Mouse (Mus musculus): Measurements from ENCODE around the gene Aldh2. TPM values are rescaled to one million over a fixed set of nuclear protein-coding genes. Genes with fewer than 3 reads are reported as not detected.

The Aldh2 gene
- polyA plus RNA-seq, 1 experiment: 1,369 TPM

GRCm38 (mm10) chr5:121570787-121571186 lies 22.8 kb downstream of the Aldh2 start:
- 26% methylated on average over 1 of the region's 1 CpGs for WGBS
- Histone ChIP-seq H3K36me3 (ENCODE audit: control insufficient read depth, insufficient read depth, low read length) (no peaks in the 10 kb centered on the region), H3K27me3 (replicated peaks; ENCODE audit: control insufficient read depth, insufficient read depth, low read length) (no peaks in the 10 kb centered on the region), H3K4me3 (ENCODE audit: insufficient read depth, low read depth, low read length) (no peak overlapping the region), H3K4me1 (ENCODE audit: control insufficient read depth, insufficient read depth, low read length) (peaks cover 11% of the 10 kb centered on the region; the same call in 1 of the 2 replicates), H3K27ac (ENCODE audit: insufficient read depth, low read depth, low read length) (no peak overlapping the region)
- peak; percentile 56 for DNase-seq
- no peak for TF ChIP-seq CTCF (conservative IDR thresholded peaks at IDR 0.05; ENCODE audit: insufficient read depth, insufficient read length, low read depth, low read length)

DNA sequence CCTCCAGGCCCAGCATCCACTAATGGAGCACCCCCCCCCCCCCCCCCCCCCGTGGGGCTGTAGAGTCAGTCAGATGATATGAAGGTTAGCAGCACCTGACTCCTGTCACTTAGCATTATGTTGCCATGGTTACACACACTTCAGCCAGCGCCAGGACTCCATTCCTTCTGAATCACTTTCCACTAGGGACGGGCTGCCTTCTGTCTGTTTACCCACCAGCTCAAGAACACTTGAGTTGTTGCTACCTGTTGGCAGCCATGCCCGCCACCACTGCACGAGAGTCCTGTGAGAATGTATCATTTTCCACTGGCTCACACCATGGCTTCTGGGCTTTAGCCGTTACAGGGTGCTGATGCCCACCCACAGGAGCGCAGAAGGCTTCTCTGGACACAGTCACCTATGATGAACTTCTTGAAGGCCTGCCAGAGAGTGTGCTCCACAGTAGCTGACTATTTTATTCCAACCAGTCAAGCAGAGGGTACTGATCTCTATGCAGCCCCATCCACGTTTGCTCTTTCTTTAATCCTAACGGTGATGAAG lies 23.7 kb downstream of the Aldh2 start:
- TF ChIP-seq CTCF (conservative IDR thresholded peaks at IDR 0.05; ENCODE audit: insufficient read depth, insufficient read length, low read depth, low read length) (no peak), POLR2A (IDR thresholded peaks at IDR 0.05; ENCODE audit: low read depth, low read length) (no peak)
- 80% methylated on average over 9 of the region's 9 CpGs for WGBS
- no peaks in the 10 kb centered on the region for H3K27me3 ChIP-seq (replicated peaks; ENCODE audit: control insufficient read depth, insufficient read depth, low read length)
- no peak overlapping the region for H3K27ac ChIP-seq (ENCODE audit: insufficient read depth, low read depth, low read length)
- H3K36me3 ChIP-seq (ENCODE audit: control insufficient read depth, insufficient read depth, low read length): no peaks in the 10 kb centered on the region
- H3K4me3 ChIP-seq (ENCODE audit: insufficient read depth, low read depth, low read length): no peak overlapping the region
- peaks cover 11% of the 10 kb centered on the region; the same call in 1 of the 2 replicates for H3K4me1 ChIP-seq (ENCODE audit: control insufficient read depth, insufficient read depth, low read length)
- no peak for DNase-seq

- H3K4me1 ChIP-seq (ENCODE audit: control insufficient read depth, insufficient read depth, low read length): peaks cover 13% of the 10 kb centered on the region; the same call in 1 of the 2 replicates
- peak overlapping the region; percentile 27; the same call in 1 of the 2 replicates for H3K27ac ChIP-seq (ENCODE audit: insufficient read depth, low read depth, low read length)
- TF ChIP-seq POLR2A (IDR thresholded peaks at IDR 0.05; ENCODE audit: low read depth, low read length) (no peak), CTCF (conservative IDR thresholded peaks at IDR 0.05; ENCODE audit: insufficient read depth, insufficient read length, low read depth, low read length) (no peak)
- DNase-seq: peak; percentile 90
- whole genome bisulfite sequencing: 63% methylated on average over 16 of the region's 16 CpGs
- no peaks in the 10 kb centered on the region for H3K27me3 ChIP-seq (replicated peaks; ENCODE audit: control insufficient read depth, insufficient read depth, low read length)
- no peaks in the 10 kb centered on the region for H3K36me3 ChIP-seq (ENCODE audit: control insufficient read depth, insufficient read depth, low read length)
- no peak overlapping the region for H3K4me3 ChIP-seq (ENCODE audit: insufficient read depth, low read depth, low read length)
These were observed 27.5 kb downstream of the Aldh2 start for GRCm38 (mm10) chr5:121566035-121566681.

DNA sequence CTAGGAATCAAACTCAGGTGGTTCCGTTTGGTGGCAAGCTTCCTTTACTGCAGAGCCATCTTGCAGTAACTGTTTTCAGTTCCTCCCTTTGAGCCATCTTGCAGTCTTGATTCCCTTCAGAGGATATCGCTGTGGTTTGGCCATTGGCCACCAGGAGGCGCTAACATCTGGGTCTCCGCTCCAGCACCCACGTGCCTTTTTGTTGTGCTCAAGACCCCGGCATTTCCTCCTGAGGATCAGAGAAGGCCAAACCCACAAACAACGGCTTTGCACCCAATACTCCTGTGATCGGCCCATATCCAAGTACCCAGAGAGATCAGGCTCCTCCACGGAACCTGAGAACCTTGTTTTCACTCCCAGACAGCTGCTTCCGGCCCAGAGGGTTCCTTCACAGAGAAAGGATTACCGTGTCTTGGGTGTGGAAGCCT lies 29.1 kb downstream of the Aldh2 start:
- DNase-seq: peak; percentile 89
- TF ChIP-seq POLR2A (IDR thresholded peaks at IDR 0.05; ENCODE audit: low read depth, low read length) (no peak), CTCF (conservative IDR thresholded peaks at IDR 0.05; ENCODE audit: insufficient read depth, insufficient read length, low read depth, low read length) (peak; percentile 90)
- no peaks in the 10 kb centered on the region for H3K27me3 ChIP-seq (replicated peaks; ENCODE audit: control insufficient read depth, insufficient read depth, low read length)
- H3K36me3 ChIP-seq (ENCODE audit: control insufficient read depth, insufficient read depth, low read length): no peaks in the 10 kb centered on the region
- no peak overlapping the region for H3K4me3 ChIP-seq (ENCODE audit: insufficient read depth, low read depth, low read length)
- H3K27ac ChIP-seq (ENCODE audit: insufficient read depth, low read depth, low read length): no peak overlapping the region
- 4% methylated on average over 11 of the region's 11 CpGs for WGBS
- H3K4me1 ChIP-seq (ENCODE audit: control insufficient read depth, insufficient read depth, low read length): peaks cover 13% of the 10 kb centered on the region; the same call in 1 of the 2 replicates

DNA sequence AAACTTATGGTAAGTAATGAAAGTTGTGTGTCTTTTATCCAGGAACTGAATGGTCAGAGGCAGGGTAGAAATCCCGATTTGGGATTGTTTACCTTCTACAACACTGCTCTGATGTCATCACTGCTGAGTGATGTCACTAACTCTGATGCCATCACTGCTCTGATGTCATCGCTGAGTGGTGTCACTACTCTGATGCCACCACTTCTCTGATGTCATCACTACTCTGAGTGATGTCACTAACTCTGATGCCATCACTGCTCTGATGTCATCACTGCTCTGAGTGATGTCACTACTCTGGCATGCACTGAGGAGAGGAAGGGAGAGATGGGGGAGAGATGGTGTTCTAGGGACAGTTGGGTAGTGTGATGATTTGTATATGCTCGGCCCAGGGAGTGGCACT lies 31.2 kb downstream of the Aldh2 start:
- Histone ChIP-seq H3K36me3 (ENCODE audit: control insufficient read depth, insufficient read depth, low read length) (no peaks in the 10 kb centered on the region), H3K4me3 (ENCODE audit: insufficient read depth, low read depth, low read length) (no peak overlapping the region), H3K27ac (ENCODE audit: insufficient read depth, low read depth, low read length) (no peak overlapping the region), H3K27me3 (replicated peaks; ENCODE audit: control insufficient read depth, insufficient read depth, low read length) (no peaks in the 10 kb centered on the region), H3K4me1 (ENCODE audit: control insufficient read depth, insufficient read depth, low read length) (peaks cover 13% of the 10 kb centered on the region; the same call in 1 of the 2 replicates)
- DNase-seq: no peak
- 86% methylated on average over 3 of the region's 3 CpGs for WGBS
- no peak for TF ChIP-seq CTCF (conservative IDR thresholded peaks at IDR 0.05; ENCODE audit: insufficient read depth, insufficient read length, low read depth, low read length)
- no peak for TF ChIP-seq POLR2A (IDR thresholded peaks at IDR 0.05; ENCODE audit: low read depth, low read length)

DNA sequence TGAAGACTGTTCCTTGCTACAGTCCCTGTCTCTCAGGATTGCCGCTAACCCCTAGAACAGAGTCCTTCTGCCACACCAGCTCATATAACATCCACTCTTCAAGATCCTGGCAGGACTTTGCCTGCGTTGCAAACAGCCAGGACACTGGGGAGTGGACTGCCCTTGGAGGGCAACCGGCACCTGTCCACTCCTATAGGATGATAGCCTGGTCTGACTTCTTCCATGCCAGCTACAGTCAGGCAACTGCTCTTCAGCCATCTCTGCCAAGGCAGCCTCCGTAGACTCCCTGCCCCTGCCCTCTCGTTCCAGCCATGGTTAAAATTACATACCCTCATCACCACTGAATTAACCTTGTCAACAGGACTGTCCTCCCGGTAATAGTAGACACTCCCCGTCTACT lies 44.4 kb downstream of the Aldh2 start:
- 40% methylated on average over 7 of the region's 7 CpGs for WGBS
- H3K27me3 ChIP-seq (replicated peaks; ENCODE audit: control insufficient read depth, insufficient read depth, low read length): no peaks in the 10 kb centered on the region
- no peak overlapping the region for H3K27ac ChIP-seq (ENCODE audit: insufficient read depth, low read depth, low read length)
- DNase-seq: peak; percentile 34
- no peak overlapping the region for H3K4me3 ChIP-seq (ENCODE audit: insufficient read depth, low read depth, low read length)
- H3K36me3 ChIP-seq (ENCODE audit: control insufficient read depth, insufficient read depth, low read length): no peaks in the 10 kb centered on the region
- peaks cover 5% of the 10 kb centered on the region for H3K4me1 ChIP-seq (ENCODE audit: control insufficient read depth, insufficient read depth, low read length)
- no peak for TF ChIP-seq POLR2A (IDR thresholded peaks at IDR 0.05; ENCODE audit: low read depth, low read length)
- no peak for TF ChIP-seq CTCF (conservative IDR thresholded peaks at IDR 0.05; ENCODE audit: insufficient read depth, insufficient read length, low read depth, low read length)

- H3K36me3 ChIP-seq (ENCODE audit: control insufficient read depth, insufficient read depth, low read length): no peaks in the 10 kb centered on the region
- H3K27ac ChIP-seq (ENCODE audit: insufficient read depth, low read depth, low read length): no peak overlapping the region
- 66% methylated on average over 3 of the region's 3 CpGs for WGBS
- H3K4me1 ChIP-seq (ENCODE audit: control insufficient read depth, insufficient read depth, low read length): peaks cover 13% of the 10 kb centered on the region
- no peaks in the 10 kb centered on the region for H3K27me3 ChIP-seq (replicated peaks; ENCODE audit: control insufficient read depth, insufficient read depth, low read length)
- no peak overlapping the region for H3K4me3 ChIP-seq (ENCODE audit: insufficient read depth, low read depth, low read length)
- no peak for DNase-seq
- TF ChIP-seq POLR2A (IDR thresholded peaks at IDR 0.05; ENCODE audit: low read depth, low read length) (no peak), CTCF (conservative IDR thresholded peaks at IDR 0.05; ENCODE audit: insufficient read depth, insufficient read length, low read depth, low read length) (no peak)
These were observed 46.5 kb downstream of the Aldh2 start for GRCm38 (mm10) chr5:121547084-121547483.

All from kidney, adult 2 months (tissue).